Mouse (Mus musculus): ENCODE data around the gene Mrpl53. TPM values are rescaled to one million over a fixed set of nuclear protein-coding genes. Genes with fewer than 3 reads are reported as not detected.

Gene Mrpl53
- 10 to 100 TPM; 52.2 to 63.0 (median 61.9) TPM for total RNA-seq (2022)

- peak; percentile 73 to 78 for DNase-seq (ENCODE audit: low spot score in 2 of 2)
These were observed at the start of gene Mrpl53 for GRCm38 (mm10) chr6:83108762-83109668. TSS of gene Mrpl53 (plus strand) at chr6:83109040.

DNA sequence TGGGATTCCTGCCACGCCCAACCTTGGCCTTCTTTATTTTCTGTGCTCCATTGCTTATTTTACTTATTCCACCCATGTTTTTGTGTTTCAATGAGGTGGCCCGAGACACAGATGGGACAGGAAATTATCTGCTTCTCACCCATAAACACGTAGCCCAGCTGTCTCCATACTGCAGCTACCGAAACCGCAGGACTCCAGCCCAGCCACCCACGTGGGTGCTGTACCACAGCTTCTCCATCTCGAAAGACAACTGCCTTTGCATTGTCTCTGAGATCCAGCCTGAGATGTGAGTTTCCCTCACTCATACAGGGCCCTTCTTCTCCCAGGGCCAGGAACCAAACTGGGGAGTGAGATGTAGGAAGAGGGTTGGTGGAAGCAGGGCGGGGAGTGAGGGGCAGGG is 42.8 kb upstream of the Mrpl53 start:
- DNase-seq (ENCODE audit: low spot score in 2 of 2) = no peak

DNA sequence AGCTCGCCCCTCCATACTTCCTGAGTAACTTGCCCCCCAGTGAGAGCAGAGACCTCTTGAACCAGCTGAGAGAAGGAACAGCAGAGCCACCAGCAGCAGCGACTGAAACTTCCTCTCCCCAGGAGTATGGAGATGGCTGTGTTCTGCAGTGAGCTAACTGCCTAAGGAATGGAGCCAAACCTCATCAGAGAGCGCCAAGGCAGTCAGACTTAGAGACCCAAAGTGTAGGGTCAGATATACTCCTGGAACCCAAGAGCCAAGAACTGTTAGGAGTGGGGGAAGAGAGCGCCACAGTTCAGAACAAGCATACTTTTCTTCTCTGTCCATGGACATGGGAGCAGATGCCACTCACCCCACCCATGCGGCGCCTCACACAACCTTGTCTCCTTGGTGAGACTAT is 42.4 kb upstream of the Mrpl53 start:
- no peak for DNase-seq (ENCODE audit: low spot score in 2 of 2)

GRCm38 (mm10) chr6:83068221-83068620 is 40.6 kb upstream of the Mrpl53 start:
- DNase-seq (ENCODE audit: low spot score in 2 of 2) = no peak

DNA sequence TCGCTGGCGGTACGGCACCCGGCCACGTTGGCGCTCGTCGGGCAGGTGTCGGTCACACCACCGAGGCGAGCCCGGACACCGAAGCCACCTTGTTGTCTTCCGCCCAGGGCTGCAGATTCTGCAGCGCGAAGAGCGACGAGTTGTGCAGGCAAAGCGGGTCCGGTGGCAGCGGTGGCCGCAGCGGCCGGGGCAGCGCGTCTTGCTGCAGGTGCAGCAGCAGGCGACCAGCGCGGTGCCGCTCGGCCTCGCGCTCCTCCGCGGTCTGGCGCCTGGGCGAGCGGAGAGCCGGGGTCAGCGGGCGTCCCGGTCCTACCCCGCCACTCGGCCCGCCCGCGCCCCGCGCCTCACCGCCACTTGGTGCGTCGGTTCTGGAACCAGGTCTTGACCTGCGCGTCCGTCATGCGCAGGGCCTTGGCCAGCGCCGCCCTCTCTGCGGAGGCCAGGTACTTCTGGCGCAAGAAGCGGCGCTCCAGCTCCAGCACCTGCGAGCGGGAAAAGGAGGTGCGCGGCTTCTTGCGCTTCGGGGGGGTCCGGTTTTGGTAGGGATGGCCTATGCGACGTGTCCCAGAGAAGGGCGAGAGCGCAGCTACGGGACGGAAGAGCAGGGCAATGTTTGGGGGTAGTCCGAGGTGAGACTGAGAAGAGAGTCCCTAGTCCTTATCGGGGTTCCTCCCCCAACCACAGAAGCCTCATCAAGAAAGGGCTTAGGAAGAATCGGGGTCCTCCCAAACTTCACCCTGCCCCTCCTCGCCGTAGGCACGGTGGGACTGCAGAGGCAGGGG is 39.9 kb upstream of the Mrpl53 start:
- DNase-seq (ENCODE audit: low spot score in 2 of 2) = no peak

DNA sequence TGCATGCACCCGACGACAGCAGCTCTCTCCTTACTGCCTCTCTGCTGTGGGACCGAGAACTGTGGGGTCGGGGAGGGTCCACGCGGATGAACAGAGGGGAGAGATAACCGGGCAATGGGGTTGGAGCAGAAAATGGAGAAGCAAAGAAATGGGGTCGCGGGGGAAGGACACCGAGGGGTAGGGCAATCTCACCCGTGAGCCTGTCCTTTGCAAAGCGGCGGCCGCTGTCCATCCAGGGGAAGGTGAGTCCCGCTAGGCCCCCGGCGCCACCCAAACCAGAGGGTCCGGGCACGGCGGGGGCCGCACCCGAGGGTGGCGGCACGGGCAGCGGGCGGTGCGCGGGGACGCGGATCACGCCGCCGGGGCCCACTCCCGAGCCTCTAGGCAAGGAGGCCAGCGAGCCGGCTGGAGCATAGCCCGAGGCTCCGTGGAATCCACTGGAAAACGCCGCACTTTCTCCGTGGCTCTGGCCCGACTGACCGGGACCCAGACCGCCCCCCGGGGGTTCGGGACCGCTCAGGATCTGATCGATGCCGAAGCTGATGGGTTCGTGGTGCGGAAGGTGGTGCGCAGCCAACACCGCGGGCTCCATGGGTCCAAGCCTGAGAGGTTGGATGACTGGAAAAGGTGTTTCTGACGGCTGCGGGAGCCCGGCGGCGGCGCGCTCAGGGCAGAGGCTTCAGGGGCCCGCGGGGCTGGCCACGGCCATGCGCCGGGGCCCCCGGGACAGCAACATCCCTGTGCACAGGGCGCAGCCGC is 39.2 kb upstream of the Mrpl53 start:
- DNase-seq (ENCODE audit: low spot score in 2 of 2) = no peak

DNA sequence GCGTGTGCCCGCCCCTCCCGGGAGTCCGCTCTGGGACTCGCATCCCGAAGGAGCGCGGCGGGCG is 38.8 kb upstream of the Mrpl53 start, which contains the start of gene Tlx2:
TSS of gene Tlx2 (minus strand) at position 47 of the 64 bp plus-strand sequence.
- DNase-seq (ENCODE audit: low spot score in 2 of 2) = no peak

- DNase-seq (ENCODE audit: low spot score in 2 of 2) = peak in 1 of 2 experiments; percentile 22
These were observed 38.3 kb upstream of the Mrpl53 start for GRCm38 (mm10) chr6:83070311-83071219.

DNA sequence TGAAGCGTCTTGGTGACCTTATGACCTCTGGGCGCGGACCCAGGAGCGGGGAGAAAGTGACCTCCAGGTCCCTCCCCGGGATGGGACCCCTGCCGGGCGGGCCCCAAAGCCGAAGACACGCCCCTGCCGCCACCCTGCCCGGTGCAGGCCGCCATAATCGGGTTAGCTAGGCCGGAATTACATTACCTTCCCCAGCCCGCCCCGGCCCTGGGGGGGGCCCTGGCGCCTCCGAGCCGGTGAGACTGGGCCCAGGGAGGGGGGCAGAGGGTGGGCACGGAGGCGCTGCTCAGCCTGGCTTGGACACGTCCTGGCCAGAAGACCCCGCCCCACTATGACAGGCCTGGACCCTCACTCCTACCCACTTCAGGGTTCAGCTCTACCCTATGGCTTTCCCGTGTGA is 37.6 kb upstream of the Mrpl53 start:
- no peak for DNase-seq (ENCODE audit: low spot score in 2 of 2)

GRCm38 (mm10) chr6:83074979-83075378 is 33.9 kb upstream of the Mrpl53 start:
- DNase-seq (ENCODE audit: low spot score in 2 of 2) = no peak

DNA sequence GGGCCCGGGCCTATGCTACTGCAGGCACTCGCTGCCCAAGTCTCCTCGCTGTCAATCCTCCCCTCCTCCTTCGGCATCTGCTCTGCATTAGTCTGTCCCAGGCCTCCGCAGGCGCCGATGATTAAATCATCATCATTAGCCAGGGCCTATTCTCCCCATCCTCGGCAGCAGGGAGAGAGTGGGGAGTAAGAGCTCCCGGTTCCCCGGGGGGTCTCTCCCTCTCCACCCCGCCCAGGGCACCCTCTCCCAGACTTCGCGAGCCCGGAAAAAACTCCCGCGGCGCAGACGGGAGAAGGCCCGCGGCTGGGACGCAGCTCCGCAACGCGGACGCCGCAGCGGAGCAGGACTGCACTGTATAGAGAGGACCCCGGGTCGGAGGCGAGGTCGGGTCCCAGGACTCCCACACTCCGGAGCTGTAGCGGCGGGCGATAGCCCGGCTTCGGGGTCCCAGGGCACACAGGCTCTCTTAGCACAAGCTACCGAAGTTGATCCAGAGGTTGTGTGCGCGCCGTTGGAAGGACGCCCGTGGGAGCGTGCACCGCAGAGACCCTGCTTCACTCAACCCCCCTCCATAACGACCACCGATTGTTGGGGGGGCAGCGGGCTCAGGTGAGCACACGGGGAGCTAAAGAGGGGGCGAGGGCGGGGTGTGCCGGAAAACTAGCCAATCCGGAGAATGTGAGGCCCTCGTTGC is 31.1 kb upstream of the Mrpl53 start, which contains the start of gene Pcgf1:
TSS of gene Pcgf1 (plus strand) at position 240 of the 694 bp plus-strand sequence.
- DNase-seq (ENCODE audit: low spot score in 2 of 2) = peak; percentile 54 to 57

GRCm38 (mm10) chr6:83078324-83078858 is 30.4 kb upstream of the Mrpl53 start:
- DNase-seq (ENCODE audit: low spot score in 2 of 2) = peak; percentile 97 to 100

GRCm38 (mm10) chr6:83080210-83080609 is 28.6 kb upstream of the Mrpl53 start:
- no peak for DNase-seq (ENCODE audit: low spot score in 2 of 2)

- DNase-seq (ENCODE audit: low spot score in 2 of 2) = no peak
These were observed 25.3 kb upstream of the Mrpl53 start for GRCm38 (mm10) chr6:83083497-83083896.

GRCm38 (mm10) chr6:83084477-83084876 is 24.4 kb upstream of the Mrpl53 start:
- no peak for DNase-seq (ENCODE audit: low spot score in 2 of 2)

DNA sequence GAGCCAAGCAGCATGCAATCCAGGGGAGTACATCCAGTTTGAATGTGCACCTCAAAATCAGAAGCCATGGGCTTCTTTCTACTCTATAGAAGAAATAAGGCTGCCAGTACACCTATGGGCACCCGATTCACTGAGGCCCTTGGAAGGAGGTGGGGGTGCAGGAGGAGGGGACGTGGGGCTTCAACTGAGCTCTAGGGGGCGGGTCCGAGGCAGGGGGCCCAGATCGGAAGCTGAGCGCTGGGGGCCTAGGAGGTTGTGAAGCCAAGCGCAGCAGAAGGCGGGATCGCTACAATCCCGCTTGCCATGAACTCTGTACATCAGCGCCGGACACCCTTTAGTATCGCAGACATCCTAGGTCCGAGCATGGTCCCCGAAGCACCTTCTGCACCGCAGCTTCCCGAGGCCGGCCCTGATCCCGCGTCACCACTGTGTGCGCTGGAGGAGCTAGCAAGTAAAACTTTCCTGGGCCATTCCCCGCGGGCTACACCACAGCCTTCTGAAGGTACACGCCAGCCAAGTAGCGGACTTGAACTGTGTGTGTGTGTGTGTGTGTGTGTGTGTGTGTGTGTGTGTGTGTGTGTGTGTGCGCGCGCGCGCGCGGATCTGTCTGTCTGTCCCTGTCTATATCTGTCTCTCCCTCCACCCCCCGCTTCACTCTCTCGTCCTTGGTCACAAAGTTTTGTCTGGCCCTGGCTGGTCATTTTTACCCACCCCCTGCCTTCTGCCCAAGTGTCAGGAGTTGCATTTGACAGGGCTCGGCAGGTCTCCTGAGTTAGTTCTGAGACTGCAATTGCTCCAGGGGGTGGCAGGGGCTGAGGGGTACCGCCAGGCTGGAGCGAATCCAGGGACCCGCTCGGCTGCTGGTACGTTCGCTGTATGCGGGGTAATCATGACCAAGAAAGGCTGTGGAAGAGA is 22.5 kb upstream of the Mrpl53 start, which contains the start of gene Lbx2:
TSS of gene Lbx2 (plus strand) at position 247 of the 915 bp plus-strand sequence.
- DNase-seq (ENCODE audit: low spot score in 2 of 2) = no peak

DNA sequence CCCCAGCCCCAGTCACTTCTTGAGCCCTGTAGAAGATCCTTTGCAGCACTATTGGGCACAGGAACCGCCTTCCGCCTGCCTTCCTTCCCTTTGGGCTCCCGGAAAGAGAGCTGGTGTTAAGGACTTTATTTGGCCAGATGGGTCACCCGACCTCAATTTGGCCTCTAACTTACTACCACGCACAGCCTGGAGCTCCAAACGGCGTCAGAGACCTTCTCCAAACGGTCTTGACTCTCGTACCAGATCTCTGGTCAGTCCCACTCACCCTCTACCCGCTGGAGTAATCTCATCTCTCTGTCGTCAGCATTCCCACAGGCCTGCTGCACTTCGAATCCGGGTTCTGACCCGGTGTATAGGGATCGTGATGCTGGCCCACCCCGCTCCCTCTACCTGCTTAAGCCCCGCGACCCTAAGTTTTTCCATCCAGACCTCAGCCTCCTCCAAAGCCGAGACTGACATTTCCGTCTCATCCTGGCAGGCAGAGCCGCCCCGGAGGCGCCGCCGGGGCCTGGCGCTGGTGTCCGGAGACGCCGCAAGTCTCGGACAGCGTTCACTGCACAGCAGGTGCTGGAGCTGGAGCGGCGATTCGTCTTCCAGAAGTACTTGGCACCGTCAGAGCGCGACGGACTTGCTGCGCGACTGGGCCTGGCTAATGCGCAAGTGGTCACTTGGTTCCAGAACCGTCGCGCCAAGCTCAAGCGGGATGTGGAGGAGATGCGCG is 21.5 kb upstream of the Mrpl53 start:
- DNase-seq (ENCODE audit: low spot score in 2 of 2) = no peak

- DNase-seq (ENCODE audit: low spot score in 2 of 2) = no peak
These were observed 20.9 kb upstream of the Mrpl53 start for GRCm38 (mm10) chr6:83087926-83088260.

Data from layer of hippocampus, adult 8-10 months (tissue).